Mouse (Mus musculus): ENCODE data around the gene Hrc. TPM values are rescaled to one million over a fixed set of nuclear protein-coding genes. Genes with fewer than 3 reads are reported as not detected.

Gene Hrc
- polyA plus RNA-seq, 1 experiment from 2014 or later = 28.3 TPM

DNA sequence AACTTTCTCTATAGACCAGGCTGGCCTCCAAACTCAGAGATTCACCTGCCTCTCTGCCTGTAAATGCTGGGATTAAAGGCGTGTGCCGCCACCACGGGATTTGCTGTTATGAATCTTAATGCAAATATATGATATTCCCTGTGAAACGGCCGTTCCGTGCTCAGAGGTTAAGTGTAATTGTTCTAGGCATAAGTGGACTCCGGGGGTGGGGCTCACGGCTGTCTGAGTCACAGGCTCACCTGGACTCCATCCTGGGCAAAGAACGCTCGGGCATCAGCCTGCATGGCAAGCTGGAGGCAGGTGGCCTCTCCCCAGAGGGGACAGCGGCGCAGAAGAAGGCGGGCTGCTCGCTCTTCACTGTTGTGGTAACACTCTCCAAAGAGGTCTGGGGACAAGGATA is 18.6 kb upstream of the Hrc start:
- H3K27me3 ChIP-seq (ENCODE audit: control insufficient read depth, insufficient read depth, low read length) = no peaks in the 10 kb centered on the region
- H3K4me3 ChIP-seq (ENCODE audit: control insufficient read depth in 1 of 2, insufficient read depth in 1 of 2, low read depth in 1 of 2, low read length in 2 of 2) = no peak overlapping the region
- H3K27ac ChIP-seq (replicated peaks in 1 of 2; ENCODE audit: control insufficient read depth in 1 of 2, insufficient read depth in 1 of 2, low read depth in 2 of 2, low read length in 2 of 2) = no peak overlapping the region
- ATAC-seq (ENCODE audit: insufficient number of reproducible peaks, insufficient read depth, low FRiP score, low read depth) = no peak
- WGBS = 93% methylated on average over 14 of the region's 14 CpGs
- H3K36me3 ChIP-seq (ENCODE audit: control insufficient read depth, insufficient read depth, low read length) = peaks cover 62% of the 10 kb centered on the region
- H3K4me1 ChIP-seq (ENCODE audit: control insufficient read depth in 2 of 2, insufficient read depth in 2 of 2, low read length in 2 of 2) = peaks cover 4 to 14% of the 10 kb centered on the region in 2 experiments; a peak in 3 of 4 replicates
- H3K9ac ChIP-seq (ENCODE audit: low read length) = no peak overlapping the region
- H3K9me3 ChIP-seq (ENCODE audit: control insufficient read depth, low read length) = no peaks in the 10 kb centered on the region
- no peak overlapping the region for H3K4me2 ChIP-seq (ENCODE audit: low read length)

DNA sequence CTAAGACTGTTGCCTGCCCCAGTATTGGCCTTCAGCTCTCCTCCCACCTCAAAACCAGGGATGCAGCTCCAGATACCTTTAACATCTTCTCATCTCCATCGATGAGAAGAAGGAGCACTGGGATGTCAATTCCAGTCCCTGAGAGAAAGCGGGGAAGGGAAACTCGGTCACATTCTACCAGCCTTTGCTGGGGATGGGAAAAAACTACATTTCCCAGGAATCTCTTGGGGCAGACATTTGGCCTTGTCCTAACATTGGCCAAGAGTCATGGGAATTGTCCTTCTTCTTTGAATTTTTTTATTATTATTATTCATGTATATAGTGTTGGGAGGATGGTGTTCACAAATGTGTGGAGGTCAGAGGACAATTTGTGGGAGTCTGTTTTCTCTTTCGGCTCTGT is 12.8 kb upstream of the Hrc start:
- H3K4me1 ChIP-seq (ENCODE audit: control insufficient read depth in 2 of 2, insufficient read depth in 2 of 2, low read length in 2 of 2) = no peaks in the 10 kb centered on the region
- no peaks in the 10 kb centered on the region for H3K9me3 ChIP-seq (ENCODE audit: control insufficient read depth, low read length)
- WGBS = 78% methylated on average over 4 of the region's 4 CpGs
- ATAC-seq (ENCODE audit: insufficient number of reproducible peaks, insufficient read depth, low FRiP score, low read depth) = no peak
- H3K27me3 ChIP-seq (ENCODE audit: control insufficient read depth, insufficient read depth, low read length) = no peaks in the 10 kb centered on the region
- no peak overlapping the region for H3K4me2 ChIP-seq (ENCODE audit: low read length)
- H3K4me3 ChIP-seq (ENCODE audit: control insufficient read depth in 1 of 2, insufficient read depth in 1 of 2, low read depth in 1 of 2, low read length in 2 of 2) = no peak overlapping the region
- peaks cover 70% of the 10 kb centered on the region for H3K36me3 ChIP-seq (ENCODE audit: control insufficient read depth, insufficient read depth, low read length)
- no peak overlapping the region for H3K9ac ChIP-seq (ENCODE audit: low read length)
- H3K27ac ChIP-seq (replicated peaks in 1 of 2; ENCODE audit: control insufficient read depth in 1 of 2, insufficient read depth in 1 of 2, low read depth in 2 of 2, low read length in 2 of 2) = no peak overlapping the region

DNA sequence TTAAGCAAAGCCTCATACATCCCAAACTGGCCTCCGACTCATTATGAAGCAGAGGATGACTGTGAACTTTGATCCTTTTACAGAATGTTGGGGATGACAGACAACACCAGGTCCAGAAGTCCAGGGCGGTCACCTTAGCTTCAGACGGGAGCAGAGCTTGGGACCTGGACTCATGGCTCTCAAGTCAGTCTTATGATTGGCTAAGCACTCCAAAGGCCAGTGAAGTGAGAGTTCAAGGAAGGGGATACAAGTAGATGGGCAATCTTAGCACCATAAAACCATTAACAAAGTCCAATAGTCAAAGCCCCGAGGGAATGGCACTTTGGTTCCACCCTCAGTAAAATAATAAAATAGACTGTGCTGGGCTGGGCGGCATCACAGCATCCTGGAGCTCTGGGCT is 12.0 kb upstream of the Hrc start:
- H3K4me3 ChIP-seq (ENCODE audit: control insufficient read depth in 1 of 2, insufficient read depth in 1 of 2, low read depth in 1 of 2, low read length in 2 of 2) = no peak overlapping the region
- no peak overlapping the region for H3K4me2 ChIP-seq (ENCODE audit: low read length)
- peaks cover 67% of the 10 kb centered on the region for H3K36me3 ChIP-seq (ENCODE audit: control insufficient read depth, insufficient read depth, low read length)
- no peak overlapping the region for H3K9ac ChIP-seq (ENCODE audit: low read length)
- no peaks in the 10 kb centered on the region for H3K27me3 ChIP-seq (ENCODE audit: control insufficient read depth, insufficient read depth, low read length)
- H3K27ac ChIP-seq (replicated peaks in 1 of 2; ENCODE audit: control insufficient read depth in 1 of 2, insufficient read depth in 1 of 2, low read depth in 2 of 2, low read length in 2 of 2) = no peak overlapping the region
- WGBS = 87% methylated on average over 5 of the region's 5 CpGs
- no peaks in the 10 kb centered on the region for H3K9me3 ChIP-seq (ENCODE audit: control insufficient read depth, low read length)
- ATAC-seq (ENCODE audit: insufficient number of reproducible peaks, insufficient read depth, low FRiP score, low read depth) = no peak
- H3K4me1 ChIP-seq (ENCODE audit: control insufficient read depth in 2 of 2, insufficient read depth in 2 of 2, low read length in 2 of 2) = no peaks in the 10 kb centered on the region

DNA sequence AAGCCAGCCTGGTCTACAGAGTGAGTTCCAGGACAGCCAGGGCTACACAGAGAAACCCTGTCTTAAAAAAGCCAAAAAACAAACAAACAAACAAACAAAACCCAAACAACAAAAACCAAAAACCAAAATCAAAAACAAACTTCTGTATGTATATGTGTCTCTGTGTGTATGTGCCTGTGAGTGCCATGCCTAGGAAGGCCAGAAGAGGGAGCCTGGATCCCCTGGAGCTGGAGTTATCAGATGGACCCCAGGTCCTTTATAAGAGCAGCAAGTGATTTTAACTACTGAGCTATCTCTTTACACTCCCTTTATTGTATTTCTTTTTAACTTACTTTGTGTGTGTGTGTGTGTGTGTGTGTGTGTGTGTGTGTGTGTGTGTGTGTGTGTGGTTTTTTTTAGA is 9.3 kb upstream of the Hrc start:
- H3K4me2 ChIP-seq (ENCODE audit: low read length) = no peak overlapping the region
- H3K27me3 ChIP-seq (ENCODE audit: control insufficient read depth, insufficient read depth, low read length) = no peaks in the 10 kb centered on the region
- no peak for ATAC-seq (ENCODE audit: insufficient number of reproducible peaks, insufficient read depth, low FRiP score, low read depth)
- no peak overlapping the region for H3K27ac ChIP-seq (replicated peaks in 1 of 2; ENCODE audit: control insufficient read depth in 1 of 2, insufficient read depth in 1 of 2, low read depth in 2 of 2, low read length in 2 of 2)
- no peak overlapping the region for H3K9ac ChIP-seq (ENCODE audit: low read length)
- H3K4me3 ChIP-seq (ENCODE audit: control insufficient read depth in 1 of 2, insufficient read depth in 1 of 2, low read depth in 1 of 2, low read length in 2 of 2) = no peak overlapping the region
- H3K9me3 ChIP-seq (ENCODE audit: control insufficient read depth, low read length) = no peaks in the 10 kb centered on the region
- peaks cover 3 to 11% of the 10 kb centered on the region in 2 experiments; a peak in 2 of 4 replicates for H3K4me1 ChIP-seq (ENCODE audit: control insufficient read depth in 2 of 2, insufficient read depth in 2 of 2, low read length in 2 of 2)
- peaks cover 55% of the 10 kb centered on the region for H3K36me3 ChIP-seq (ENCODE audit: control insufficient read depth, insufficient read depth, low read length)

DNA sequence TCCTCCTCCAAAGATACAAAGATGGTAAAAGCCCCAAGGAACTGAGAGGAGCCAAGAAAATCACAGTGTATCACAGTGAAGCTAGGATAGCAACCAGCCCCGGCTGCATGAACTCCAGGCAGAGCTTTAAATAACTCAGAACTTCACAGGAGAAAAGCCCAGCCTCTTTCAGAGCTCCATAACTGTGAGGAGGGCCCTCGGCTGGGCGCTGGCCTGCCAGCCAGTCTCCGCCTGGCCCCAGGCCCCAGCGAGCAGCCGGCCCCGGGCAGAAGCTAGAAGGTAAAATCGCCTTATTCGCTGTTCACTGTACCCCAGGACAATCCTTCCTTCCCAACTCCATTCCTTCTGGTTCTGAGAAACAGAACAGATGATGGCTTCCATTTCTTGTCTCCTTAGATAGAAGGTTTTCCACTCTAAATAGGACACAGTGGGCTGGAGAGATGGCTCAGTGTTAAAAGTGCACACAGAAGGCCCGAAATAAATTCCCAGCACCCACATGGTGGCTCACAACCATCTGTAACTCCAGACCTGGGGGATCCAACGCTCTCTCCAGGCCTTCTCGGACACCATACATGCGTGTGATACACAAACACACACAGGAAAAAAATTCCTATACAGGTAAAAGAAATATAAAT is 6.1 kb upstream of the Hrc start:
- H3K27ac ChIP-seq (replicated peaks in 1 of 2; ENCODE audit: control insufficient read depth in 1 of 2, insufficient read depth in 1 of 2, low read depth in 2 of 2, low read length in 2 of 2) = peak overlapping the region; percentile 69 to 94

DNA sequence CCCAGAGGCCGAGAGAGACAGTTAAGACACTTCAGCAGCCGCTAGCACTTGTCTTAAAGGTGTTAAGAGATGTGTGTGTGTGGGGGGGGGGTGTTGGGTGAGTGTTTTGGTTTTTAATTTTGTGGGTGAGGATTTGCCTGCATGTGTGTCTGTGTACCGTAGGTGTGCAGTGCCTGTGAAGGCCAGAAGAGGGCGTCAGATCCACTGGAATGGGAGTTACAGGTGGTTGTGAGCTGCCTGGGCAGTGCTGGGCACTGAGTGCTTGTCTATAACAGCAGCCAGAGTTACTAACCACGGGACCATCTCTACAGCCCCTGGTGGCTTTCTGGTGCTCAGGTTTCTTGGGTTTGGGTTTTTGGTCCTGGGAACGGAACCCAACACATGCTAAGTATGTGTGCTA is 3.6 kb upstream of the Hrc start:
- Histone ChIP-seq H3K4me2 (ENCODE audit: low read length) (no peak overlapping the region), H3K9me3 (ENCODE audit: control insufficient read depth, low read length) (no peaks in the 10 kb centered on the region), H3K4me3 (ENCODE audit: control insufficient read depth in 1 of 2, insufficient read depth in 1 of 2, low read depth in 1 of 2, low read length in 2 of 2) (no peak overlapping the region), H3K27me3 (ENCODE audit: control insufficient read depth, insufficient read depth, low read length) (no peaks in the 10 kb centered on the region), H3K9ac (ENCODE audit: low read length) (no peak overlapping the region), H3K27ac (replicated peaks in 1 of 2; ENCODE audit: control insufficient read depth in 1 of 2, insufficient read depth in 1 of 2, low read depth in 2 of 2, low read length in 2 of 2) (no peak overlapping the region), H3K36me3 (ENCODE audit: control insufficient read depth, insufficient read depth, low read length) (peaks cover 13% of the 10 kb centered on the region), H3K4me1 (ENCODE audit: control insufficient read depth in 2 of 2, insufficient read depth in 2 of 2, low read length in 2 of 2) (peaks cover 28 to 45% of the 10 kb centered on the region in 2 experiments)
- no peak for ATAC-seq (ENCODE audit: insufficient number of reproducible peaks, insufficient read depth, low FRiP score, low read depth)
- 69% methylated on average over 6 of the region's 6 CpGs for WGBS

More for the DNA sequence above, 6.1 kb upstream of the Hrc start:
- Histone ChIP-seq H3K4me1 (ENCODE audit: control insufficient read depth in 2 of 2, insufficient read depth in 2 of 2, low read length in 2 of 2) (peaks cover 13 to 29% of the 10 kb centered on the region in 2 experiments), H3K9me3 (ENCODE audit: control insufficient read depth, low read length) (no peaks in the 10 kb centered on the region), H3K27me3 (ENCODE audit: control insufficient read depth, insufficient read depth, low read length) (no peaks in the 10 kb centered on the region), H3K9ac (ENCODE audit: low read length) (peak overlapping the region; percentile 18; the same call in 1 of the 2 replicates), H3K4me3 (ENCODE audit: control insufficient read depth in 1 of 2, insufficient read depth in 1 of 2, low read depth in 1 of 2, low read length in 2 of 2) (no peak overlapping the region), H3K4me2 (ENCODE audit: low read length) (peak overlapping the region; percentile 2), H3K36me3 (ENCODE audit: control insufficient read depth, insufficient read depth, low read length) (peaks cover 32% of the 10 kb centered on the region)
- no peak for ATAC-seq (ENCODE audit: insufficient number of reproducible peaks, insufficient read depth, low FRiP score, low read depth)
- WGBS = 55% methylated on average over 13 of the region's 13 CpGs

DNA sequence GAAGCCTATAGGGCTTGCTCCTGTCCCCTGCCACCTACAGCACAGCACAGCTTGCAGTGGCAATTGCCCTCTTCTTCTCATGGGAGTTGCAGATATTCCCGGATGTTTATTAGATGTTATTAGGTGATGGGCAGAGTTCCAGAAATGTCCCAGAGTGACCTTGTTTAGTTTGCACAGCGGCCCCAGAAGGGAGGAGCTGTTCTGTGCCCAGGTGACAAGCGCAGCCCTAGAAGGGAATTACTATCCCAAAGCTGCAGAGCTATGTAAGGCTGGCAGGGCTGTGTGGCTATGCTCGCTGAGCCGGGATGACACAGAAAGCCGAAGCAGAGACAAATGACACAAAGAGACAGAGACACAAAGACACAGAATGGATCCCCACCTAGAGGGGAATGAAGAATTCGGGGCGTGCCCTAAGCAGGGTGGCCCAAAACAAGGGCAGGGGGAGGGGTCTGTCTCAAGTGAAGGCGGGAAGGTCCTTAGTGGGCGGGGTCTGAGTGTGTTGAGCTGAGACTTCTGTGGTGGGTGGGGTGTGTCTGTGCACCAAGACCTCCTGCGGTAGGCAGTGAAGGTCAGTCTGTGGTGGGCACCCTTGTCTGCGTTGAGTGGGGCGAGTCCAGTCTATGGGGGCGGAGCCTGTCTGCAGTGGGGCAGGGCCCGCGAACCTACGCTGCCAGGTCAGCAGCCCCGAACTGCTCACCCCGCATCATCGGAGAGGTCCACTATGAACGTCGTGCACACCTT is 2.2 kb upstream of the Hrc start:
- peak overlapping the region; percentile 73 to 75 for H3K4me3 ChIP-seq (ENCODE audit: control insufficient read depth in 1 of 2, insufficient read depth in 1 of 2, low read depth in 1 of 2, low read length in 2 of 2)
- no peaks in the 10 kb centered on the region for H3K9me3 ChIP-seq (ENCODE audit: control insufficient read depth, low read length)
- ATAC-seq (ENCODE audit: insufficient number of reproducible peaks, insufficient read depth, low FRiP score, low read depth) = peak; percentile 56
- H3K9ac ChIP-seq (ENCODE audit: low read length) = peak overlapping the region; percentile 89
- peak overlapping the region; percentile 89 for H3K4me2 ChIP-seq (ENCODE audit: low read length)
- WGBS = 3% methylated on average over 21 of the region's 22 CpGs
- peak overlapping the region; percentile 83 to 94 for H3K27ac ChIP-seq (replicated peaks in 1 of 2; ENCODE audit: control insufficient read depth in 1 of 2, insufficient read depth in 1 of 2, low read depth in 2 of 2, low read length in 2 of 2)
- no peaks in the 10 kb centered on the region; the same call in 1 of the 2 replicates for H3K27me3 ChIP-seq (ENCODE audit: control insufficient read depth, insufficient read depth, low read length)
- H3K4me1 ChIP-seq (ENCODE audit: control insufficient read depth in 2 of 2, insufficient read depth in 2 of 2, low read length in 2 of 2) = peaks cover 34 to 56% of the 10 kb centered on the region in 2 experiments
- H3K36me3 ChIP-seq (ENCODE audit: control insufficient read depth, insufficient read depth, low read length) = no peaks in the 10 kb centered on the region
